Mouse (Mus musculus) kidney, adult 2 months (tissue): ENCODE measurements at regions not wholly inside any gene's neighbourhood (a gene's known extent, or its start where the extent isn't known, plus 50 kb on each side); places are given as distances from the start of the nearest gene placed in this dataset.

Experiments
- DNase-seq: peaks from one replicate; pipeline ENCODE4 v3.0.0; 2021
- H3K27ac ChIP-seq: fragments of 200-500 bp; 2 replicates; pipeline ENCODE4 v1.5.1; 2012; ENCODE audit warnings: low read depth, low read length, control low read depth, inconsistent platforms; ENCODE audit not compliant: insufficient read depth
- H3K27me3 ChIP-seq: fragments of 200-500 bp; replicated peaks from 2 replicates; pipeline ENCODE4 v1.6.1; 2012; ENCODE audit warnings: mild to moderate bottlenecking, moderate library complexity, low read length, inconsistent platforms; ENCODE audit not compliant: control insufficient read depth, insufficient read depth
- H3K36me3 ChIP-seq: fragments of 200-500 bp; 2 replicates; pipeline ENCODE4 v1.6.1; 2012; ENCODE audit warnings: mild to moderate bottlenecking, moderate library complexity, low read length, inconsistent platforms; ENCODE audit not compliant: control insufficient read depth, insufficient read depth
- H3K4me1 ChIP-seq: fragments of 200-500 bp; 2 replicates; pipeline ENCODE4 v1.6.1; 2011; ENCODE audit warnings: low read length; ENCODE audit not compliant: control insufficient read depth, insufficient read depth
- H3K4me3 ChIP-seq: fragments of 200-500 bp; 2 replicates; pipeline ENCODE4 v1.5.1; 2011; ENCODE audit warnings: mild to moderate bottlenecking, low read depth, low read length, control low read depth; ENCODE audit not compliant: insufficient read depth
- CTCF ChIP-seq: fragments of 200-500 bp; conservative IDR thresholded peaks from 2 replicates; pipeline ENCODE4 v1.5.1; 2011; ENCODE audit warnings: low read depth, mild to moderate bottlenecking, control low read depth, low read length, moderate library complexity, mixed read lengths; ENCODE audit not compliant: insufficient read depth, insufficient read length
- POLR2A ChIP-seq: fragments of 200-500 bp; IDR thresholded peaks from one replicate; pipeline ENCODE4 v1.6.1; 2011; ENCODE audit warnings: low read depth, low read length, control low read depth
- WGBS: fragments of 180-500 bp; shearing (Covaris S2); methylation state at CpG from one replicate; pipeline ENCODE4 v1.1.7; 2018; 5-methylcytosine and 5-hydroxymethylcytosine counted together

GRCm38 (mm10) chr15:62214300-62214699 is 1291.5 kb upstream of the A1bg start:
- Histone ChIP-seq H3K27ac (no peak overlapping the region), H3K4me3 (no peak overlapping the region), H3K36me3 (no peaks in the 10 kb centered on the region), H3K27me3 (no peaks in the 10 kb centered on the region), H3K4me1 (0 out of 2 replicates have a peak, but pooled peaks cover 4% of the 10 kb centered on the region)
- TF ChIP-seq CTCF (no peak), POLR2A (no peak)
- 99% methylated on average over 4 of the region's 4 CpGs for WGBS
- no peak for DNase-seq

DNA sequence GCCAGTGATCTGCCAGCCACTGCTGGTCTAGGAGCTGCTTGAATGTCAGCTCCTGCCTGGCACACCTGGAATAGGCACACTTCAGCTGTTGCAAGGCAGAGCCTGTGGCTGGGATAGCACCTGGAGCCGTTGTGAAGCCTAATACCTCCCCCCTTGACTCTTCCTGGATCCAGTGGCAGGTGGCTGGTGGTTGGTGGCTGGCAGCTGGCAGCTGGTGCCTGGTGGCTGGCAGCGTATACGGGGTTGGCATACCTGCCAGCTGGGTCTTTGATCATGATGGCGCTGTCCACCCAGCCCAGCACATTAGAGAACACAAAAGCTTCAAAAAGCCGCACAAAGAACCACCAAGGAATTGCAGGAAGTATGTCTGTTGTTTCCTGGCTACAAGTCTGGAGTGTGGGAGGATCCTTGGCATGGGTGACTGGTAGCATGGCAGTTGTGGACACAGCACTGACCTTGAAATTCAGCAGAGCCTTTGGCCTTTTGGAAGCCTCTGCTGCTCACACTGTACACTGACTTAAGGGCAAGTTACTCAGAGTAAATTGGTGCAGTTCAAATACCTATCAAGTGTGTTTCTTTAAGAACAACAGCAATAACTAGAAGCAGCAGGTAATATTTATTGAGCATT is 1289.6 kb upstream of the A1bg start:
- Histone ChIP-seq H3K4me3 (no peak overlapping the region), H3K36me3 (no peaks in the 10 kb centered on the region), H3K4me1 (0 out of 2 replicates have a peak, but pooled peaks cover 4% of the 10 kb centered on the region), H3K27me3 (no peaks in the 10 kb centered on the region), H3K27ac (no peak overlapping the region)
- TF ChIP-seq CTCF (no peak), POLR2A (no peak)
- peak; percentile 63 for DNase-seq
- WGBS, result 51% methylated on average over 5 of the region's 5 CpGs

DNA sequence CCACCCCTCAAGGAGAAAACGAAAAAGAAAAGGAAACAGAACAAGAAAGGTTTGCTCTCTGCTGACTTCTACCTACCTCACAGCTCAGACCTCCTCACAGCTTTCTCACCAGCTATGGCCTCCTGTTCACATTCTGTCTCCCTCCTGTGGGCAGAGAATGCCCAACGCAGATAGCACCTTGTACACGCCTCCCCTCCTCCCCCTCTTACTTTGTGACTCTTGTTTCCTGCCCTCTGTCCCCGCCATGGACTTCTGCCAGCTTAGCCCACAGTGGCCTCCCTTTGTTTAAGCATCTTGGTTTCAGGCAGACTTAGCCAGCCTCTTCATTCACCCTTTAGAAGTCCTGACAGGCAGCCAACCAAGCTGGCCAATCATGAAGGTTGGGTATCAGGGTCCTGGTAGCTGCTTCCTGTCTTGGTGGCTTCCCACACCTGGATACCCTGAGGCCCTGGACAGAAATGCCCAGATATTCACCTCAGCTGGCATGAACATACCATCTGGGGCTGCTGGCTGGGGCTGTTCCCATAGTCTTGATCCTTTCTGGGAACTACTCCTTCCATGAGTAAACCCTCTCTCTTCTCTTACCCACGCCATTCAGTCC is 1287.2 kb upstream of the A1bg start:
- H3K27ac ChIP-seq, result no peak overlapping the region
- H3K27me3 ChIP-seq, result no peaks in the 10 kb centered on the region
- H3K4me1 ChIP-seq, result 0 out of 2 replicates have a peak, but pooled peaks cover 4% of the 10 kb centered on the region
- DNase-seq, result no peak
- H3K4me3 ChIP-seq, result no peak overlapping the region
- WGBS, result 63% methylated on average over 5 of the region's 5 CpGs
- 0 out of 2 replicates have a peak, but pooled peaks have one; percentile 15 for TF ChIP-seq CTCF
- no peak for TF ChIP-seq POLR2A
- H3K36me3 ChIP-seq, result no peaks in the 10 kb centered on the region

DNA sequence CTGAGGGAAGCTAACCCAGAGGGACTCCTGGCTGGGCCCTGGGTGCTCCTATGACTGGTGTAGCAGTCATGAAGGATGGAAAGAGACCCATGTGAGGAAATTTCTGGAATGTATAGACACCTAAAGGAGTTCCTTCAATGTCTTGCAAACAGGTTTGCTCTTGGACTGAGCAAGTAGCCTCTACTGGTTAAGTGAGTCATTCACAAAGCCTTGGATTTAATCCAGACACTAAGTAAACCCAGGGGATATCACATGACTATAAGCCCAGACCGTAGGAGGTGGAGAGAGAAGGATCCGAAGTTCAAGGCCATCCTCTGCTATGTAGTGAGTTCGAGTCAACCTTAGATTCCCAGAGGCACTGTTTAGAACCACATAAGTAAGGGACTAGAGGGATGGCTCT is 1286.5 kb upstream of the A1bg start:
- no peaks in the 10 kb centered on the region for H3K36me3 ChIP-seq
- no peaks in the 10 kb centered on the region for H3K27me3 ChIP-seq
- DNase-seq, result peak; percentile 32
- 0 out of 2 replicates have a peak, but pooled peaks cover 4% of the 10 kb centered on the region for H3K4me1 ChIP-seq
- TF ChIP-seq CTCF, result no peak
- TF ChIP-seq POLR2A, result no peak
- 75% methylated on average over 3 of the region's 3 CpGs for WGBS
- no peak overlapping the region for H3K27ac ChIP-seq
- H3K4me3 ChIP-seq, result no peak overlapping the region

DNA sequence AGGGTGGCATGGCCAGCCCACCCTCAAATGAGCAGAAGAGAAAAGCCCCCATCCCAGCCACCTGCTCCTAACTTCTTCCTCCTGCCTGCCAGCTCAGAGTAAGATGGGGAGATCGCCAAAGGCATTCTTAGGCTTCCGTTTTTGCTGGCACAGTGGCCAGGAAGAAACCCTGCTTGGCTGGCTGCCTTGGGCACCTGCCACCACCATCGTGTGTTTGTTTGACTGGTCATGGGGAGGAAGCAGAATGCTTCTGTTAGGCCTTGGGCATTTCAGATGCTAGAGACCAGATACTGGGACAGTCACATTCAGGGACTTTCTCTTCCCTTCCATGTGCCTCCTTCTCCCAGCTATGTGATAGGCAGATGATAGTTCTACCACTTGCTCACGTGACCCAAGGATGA is 1283.7 kb upstream of the A1bg start:
- TF ChIP-seq CTCF, result no peak
- no peak for TF ChIP-seq POLR2A
- Histone ChIP-seq H3K27ac (no peak overlapping the region), H3K4me3 (no peak overlapping the region), H3K27me3 (no peaks in the 10 kb centered on the region), H3K36me3 (no peaks in the 10 kb centered on the region), H3K4me1 (peaks cover 6% of the 10 kb centered on the region)
- WGBS, result 38% methylated on average over 4 of the region's 4 CpGs
- peak; percentile 85 for DNase-seq

DNA sequence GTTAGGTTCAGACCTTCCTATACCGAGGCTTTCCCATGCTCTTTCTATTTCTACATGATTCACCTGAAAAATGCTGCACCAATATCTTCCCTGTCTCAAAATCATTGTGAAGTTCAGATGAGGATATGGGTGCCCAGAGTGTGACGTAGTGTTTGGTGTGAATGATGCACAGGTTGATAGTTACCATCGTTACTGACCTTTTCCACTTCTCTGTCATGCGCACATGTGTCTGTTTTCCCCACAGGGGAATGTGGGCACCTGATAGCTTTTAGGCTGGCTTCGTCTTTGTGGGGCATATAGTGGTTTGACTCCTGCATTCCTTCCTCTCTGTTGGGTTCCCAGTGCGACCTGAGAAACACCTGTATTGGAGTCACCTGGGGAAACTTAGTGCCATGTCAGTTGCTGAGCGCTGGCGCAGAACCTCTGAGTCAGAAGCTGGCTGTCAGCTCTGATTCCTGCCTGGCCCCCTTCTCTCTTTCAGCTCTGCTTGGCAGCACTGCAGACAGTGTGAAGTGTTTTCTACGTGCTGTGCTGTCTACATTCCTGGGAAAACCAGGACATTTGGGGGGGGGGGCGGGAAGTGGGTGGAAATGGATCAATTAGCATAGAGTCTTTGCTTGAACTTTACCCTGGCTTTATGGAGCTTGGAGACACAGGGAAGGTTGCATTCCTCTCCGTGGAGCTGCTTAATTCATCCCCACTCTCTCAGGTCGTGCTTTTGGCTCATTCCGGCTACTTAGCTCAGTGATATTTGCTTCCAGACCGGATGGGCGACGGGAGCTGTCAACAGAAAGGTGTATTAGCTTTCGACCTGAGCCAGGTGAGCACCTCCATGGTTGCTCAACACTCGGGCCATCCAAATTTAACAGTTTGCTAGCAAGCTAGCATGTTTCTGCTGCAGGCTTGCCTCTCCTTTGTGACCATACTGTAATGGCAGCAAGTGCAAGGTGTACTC is 1281.4 kb upstream of the A1bg start:
- Histone ChIP-seq H3K4me3 (no peak overlapping the region), H3K27ac (peak overlapping the region; percentile 4; the same call in 1 of the 2 replicates), H3K27me3 (no peaks in the 10 kb centered on the region), H3K36me3 (no peaks in the 10 kb centered on the region), H3K4me1 (peaks cover 6% of the 10 kb centered on the region)
- peak; percentile 57 for DNase-seq
- WGBS, result 37% methylated on average over 18 of the region's 18 CpGs
- TF ChIP-seq POLR2A, result no peak
- no peak for TF ChIP-seq CTCF

- Histone ChIP-seq H3K36me3 (no peaks in the 10 kb centered on the region), H3K4me3 (no peak overlapping the region), H3K27ac (no peak overlapping the region), H3K4me1 (peaks cover 6% of the 10 kb centered on the region), H3K27me3 (no peaks in the 10 kb centered on the region)
- WGBS, result 64% methylated on average over 10 of the region's 10 CpGs
- DNase-seq, result peak; percentile 25
- TF ChIP-seq POLR2A, result no peak
Measured at GRCm38 (mm10) chr15:62202781-62203375, 1280.1 kb upstream of the A1bg start.
